Mouse (Mus musculus): ENCODE measurements around the gene Rnf182. TPM values are rescaled to one million over a fixed set of nuclear protein-coding genes. Genes with fewer than 3 reads are reported as not detected.

Rnf182 gene
- total RNA-seq, 2 experiments from 2014 or later: 0.54 to 0.56 TPM

GRCm38 (mm10) chr13:43608854-43609253 lies 6.7 kb upstream of the Rnf182 start:
- DNase-seq (ENCODE audit: low spot score in 2 of 2): no peak

GRCm38 (mm10) chr13:43612040-43612439 lies 3.5 kb upstream of the Rnf182 start:
- DNase-seq (ENCODE audit: low spot score in 2 of 2): no peak

- no peak for DNase-seq (ENCODE audit: low spot score in 2 of 2)
Measured at GRCm38 (mm10) chr13:43614667-43615066, 843 bp upstream of the Rnf182 start.

- no peak for DNase-seq (ENCODE audit: low spot score in 2 of 2)
Measured at GRCm38 (mm10) chr13:43615194-43615576, 325 bp upstream of the Rnf182 start.

GRCm38 (mm10) chr13:43616551-43616950 lies 1.0 kb downstream of the Rnf182 start:
- DNase-seq (ENCODE audit: low spot score in 2 of 2): no peak

GRCm38 (mm10) chr13:43619550-43620175 lies 4.2 kb downstream of the Rnf182 start:
- DNase-seq (ENCODE audit: low spot score in 2 of 2): no peak

- no peak for DNase-seq (ENCODE audit: low spot score in 2 of 2)
Measured at GRCm38 (mm10) chr13:43627922-43628321, 12.4 kb downstream of the Rnf182 start.

GRCm38 (mm10) chr13:43629785-43630184 lies 14.3 kb downstream of the Rnf182 start:
- peak; percentile 21 to 29 for DNase-seq (ENCODE audit: low spot score in 2 of 2)

- DNase-seq (ENCODE audit: low spot score in 2 of 2): no peak
Measured at GRCm38 (mm10) chr13:43631266-43631665, 15.8 kb downstream of the Rnf182 start.

GRCm38 (mm10) chr13:43633024-43633423 lies 17.5 kb downstream of the Rnf182 start:
- DNase-seq (ENCODE audit: low spot score in 2 of 2): no peak

- no peak for DNase-seq (ENCODE audit: low spot score in 2 of 2)
Measured at GRCm38 (mm10) chr13:43637720-43638119, 22.2 kb downstream of the Rnf182 start.

- no peak for DNase-seq (ENCODE audit: low spot score in 2 of 2)
Measured at GRCm38 (mm10) chr13:43644991-43645390, 29.5 kb downstream of the Rnf182 start.

GRCm38 (mm10) chr13:43648556-43648955 lies 33.0 kb downstream of the Rnf182 start:
- no peak for DNase-seq (ENCODE audit: low spot score in 2 of 2)

- no peak for DNase-seq (ENCODE audit: low spot score in 2 of 2)
Measured at GRCm38 (mm10) chr13:43651277-43651676, 35.8 kb downstream of the Rnf182 start.

GRCm38 (mm10) chr13:43654091-43654490 lies 38.6 kb downstream of the Rnf182 start:
- DNase-seq (ENCODE audit: low spot score in 2 of 2): no peak

GRCm38 (mm10) chr13:43663225-43663624 lies 47.7 kb downstream of the Rnf182 start:
- DNase-seq (ENCODE audit: low spot score in 2 of 2): no peak

- no peak for DNase-seq (ENCODE audit: low spot score in 2 of 2)
Measured at GRCm38 (mm10) chr13:43666130-43666529, 50.6 kb downstream of the Rnf182 start.

- no peak for DNase-seq (ENCODE audit: low spot score in 2 of 2)
Measured at GRCm38 (mm10) chr13:43666920-43667319, 51.4 kb downstream of the Rnf182 start.

- no peak for DNase-seq (ENCODE audit: low spot score in 2 of 2)
Measured at GRCm38 (mm10) chr13:43677159-43677882, 61.8 kb downstream of the Rnf182 start.

GRCm38 (mm10) chr13:43677883-43678244 lies 62.4 kb downstream of the Rnf182 start:
- no peak for DNase-seq (ENCODE audit: low spot score in 2 of 2)

- no peak for DNase-seq (ENCODE audit: low spot score in 2 of 2)
Measured at GRCm38 (mm10) chr13:43684499-43684994, 69.0 kb downstream of the Rnf182 start.

GRCm38 (mm10) chr13:43688065-43688464 lies 72.6 kb downstream of the Rnf182 start:
- DNase-seq (ENCODE audit: low spot score in 2 of 2): no peak

GRCm38 (mm10) chr13:43691755-43692154 lies 76.2 kb downstream of the Rnf182 start:
- DNase-seq (ENCODE audit: low spot score in 2 of 2): no peak

All from adrenal gland, adult 18-20 months (tissue).